Mouse (Mus musculus) E14TG2a.4 (cell line): Measurements from ENCODE around the gene Scimp.

Experiments
- CTCF ChIP-seq: conservative IDR thresholded peaks from 2 replicates; pipeline ENCODE4 v1.5.1; 2014; ENCODE audit warnings: low read length
- POU5F1 ChIP-seq: IDR thresholded peaks from 2 replicates; pipeline ENCODE4 v1.6.1; 2014; ENCODE audit warnings: low read length, borderline replicate concordance

DNA sequence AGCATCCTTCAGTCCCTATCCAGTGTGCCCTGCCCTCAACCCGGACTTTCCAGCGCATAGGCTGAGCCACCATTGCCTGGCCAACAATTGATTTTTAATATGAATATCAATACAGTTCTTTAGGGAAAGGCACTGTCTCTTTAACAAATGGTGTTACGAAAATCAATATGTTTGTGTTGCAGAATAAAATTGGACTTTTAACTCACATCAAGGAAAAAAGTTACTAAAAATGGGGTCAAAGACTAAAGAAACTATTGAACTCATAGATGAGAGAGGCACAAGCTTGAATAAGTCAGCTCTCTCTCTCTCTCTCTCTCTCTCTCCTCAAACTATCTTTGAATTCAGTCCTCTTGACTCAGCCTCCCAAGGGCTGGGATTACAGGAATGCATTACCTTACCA is 24.6 kb upstream of the Scimp start:
- TF ChIP-seq CTCF (no peak), POU5F1 (no peak)
